Mouse (Mus musculus) CH12.LX (cell line): ENCODE measurements around the gene Gna12. TPM values are rescaled to one million over a fixed set of nuclear protein-coding genes. Genes with fewer than 3 reads are reported as not detected.

Source experiments
- DNase-seq: peaks from one replicate; pipeline ENCODE4 v3.0.0-alpha.2; 2013; ENCODE audit errors: extremely low read depth
- H3K27ac ChIP-seq: 2 replicates; pipeline ENCODE4 v1.5.1; 2012; ENCODE audit warnings: low read depth, mild to moderate bottlenecking, control low read depth, moderate library complexity; ENCODE audit not compliant: insufficient read depth
- H3K27me3 ChIP-seq: replicated peaks from 2 replicates; pipeline ENCODE3; 2012; ENCODE audit warnings: inconsistent platforms
- H3K36me3 ChIP-seq, 2 experiments: replicated peaks in 1 of 2; 2 replicates each; pipeline versions ENCODE3 to v1.6.1; 2012; ENCODE audit warnings: inconsistent platforms in 1 of 2, low read length in 1 of 2, mild to moderate bottlenecking in 1 of 2, mixed read lengths in 1 of 2, moderate library complexity in 1 of 2; ENCODE audit not compliant: control insufficient read depth in 1 of 2, insufficient read depth in 1 of 2
- H3K4me1 ChIP-seq, 2 experiments: 2 replicates each; pipeline ENCODE4 v1.6.1; 2012; ENCODE audit warnings: inconsistent platforms in 1 of 2, moderate library complexity in 1 of 2; ENCODE audit not compliant: insufficient read depth in 2 of 2, control insufficient read depth in 1 of 2
- H3K4me2 ChIP-seq: 2 replicates; pipeline ENCODE4 v1.6.1; 2012; ENCODE audit warnings: low read depth, mild to moderate bottlenecking, control low read depth; ENCODE audit not compliant: poor library complexity, insufficient read depth, severe bottlenecking
- H3K4me3 ChIP-seq, 3 experiments: fragments of 150-350 bp in 1 of 3; sonication (generic) in 1 of 3; replicated peaks in 1 of 3; 2 replicates each; pipeline versions ENCODE3 to v1.5.1; 2011 to 2012; ENCODE audit warnings: low read depth in 2 of 3, low read length in 2 of 3, mild to moderate bottlenecking in 2 of 3, moderate library complexity in 2 of 3, control low read depth in 1 of 3, improper control_type of control experiment in 1 of 3, inconsistent platforms in 1 of 3, mixed read lengths in 1 of 3; ENCODE audit not compliant: poor library complexity in 1 of 3
- H3K79me2 ChIP-seq: replicated peaks from 2 replicates; pipeline ENCODE4 v1.6.1; 2012; ENCODE audit warnings: mild to moderate bottlenecking, moderate library complexity; ENCODE audit not compliant: control insufficient read depth, poor library complexity, insufficient read depth, severe bottlenecking; ENCODE audit errors: extremely low read depth
- H3K9ac ChIP-seq: 2 replicates; pipeline ENCODE4 v1.6.1; 2012; ENCODE audit warnings: low read depth, mild to moderate bottlenecking, control low read depth, moderate library complexity; ENCODE audit not compliant: insufficient read depth
- H3K9me3 ChIP-seq: replicated peaks from 2 replicates; pipeline ENCODE3; 2012; ENCODE audit warnings: low read length, inconsistent platforms, mixed read lengths
- BHLHE40 ChIP-seq: IDR thresholded peaks from 2 replicates; pipeline ENCODE4 v1.6.1; 2011; ENCODE audit warnings: mild to moderate bottlenecking, low read depth, low read length, improper control_type of control experiment
- CHD1 ChIP-seq: IDR thresholded peaks from 2 replicates; pipeline ENCODE4 v1.6.1; 2012; ENCODE audit warnings: low read depth, low read length, improper control_type of control experiment, inconsistent platforms
- CHD2 ChIP-seq: IDR thresholded peaks from 2 replicates; pipeline ENCODE4 v1.6.1; 2011; ENCODE audit warnings: low read length, improper control_type of control experiment
- CTCF ChIP-seq, 2 experiments: IDR thresholded peaks in 1 of 2; conservative IDR thresholded peaks in 1 of 2; 2 replicates each; pipeline ENCODE4 v1.5.1; 2011 to 2012; ENCODE audit warnings: low read depth in 2 of 2, low read length in 2 of 2, improper control_type of control experiment in 1 of 2, inconsistent platforms in 1 of 2, mild to moderate bottlenecking in 1 of 2, moderate library complexity in 1 of 2
- ELF1 ChIP-seq: IDR thresholded peaks from 2 replicates; pipeline ENCODE4 v1.6.1; 2014; ENCODE audit warnings: low read depth, mild to moderate bottlenecking, inconsistent platforms, low read length, improper control_type of control experiment
- EP300 ChIP-seq: IDR thresholded peaks from 2 replicates; pipeline ENCODE4 v1.6.1; 2011; ENCODE audit warnings: low read length, improper control_type of control experiment
- ETS1 ChIP-seq: conservative IDR thresholded peaks from 2 replicates; pipeline ENCODE4 v1.6.1; 2012; ENCODE audit warnings: low read depth, mild to moderate bottlenecking, inconsistent platforms, low read length, improper control_type of control experiment, moderate library complexity
- GABPA ChIP-seq: IDR thresholded peaks from 2 replicates; pipeline ENCODE4 v1.6.1; 2012; ENCODE audit warnings: low read depth, low read length, improper control_type of control experiment, inconsistent platforms; ENCODE audit not compliant: insufficient replicate concordance
- JUN ChIP-seq: IDR thresholded peaks from 2 replicates; pipeline ENCODE4 v1.6.1; 2011; ENCODE audit warnings: low read depth, mild to moderate bottlenecking, low read length, improper control_type of control experiment, moderate library complexity; ENCODE audit not compliant: insufficient read depth
- KAT2A ChIP-seq: IDR thresholded peaks from 2 replicates; pipeline ENCODE4 v1.6.1; 2012; ENCODE audit warnings: low read length, improper control_type of control experiment, inconsistent platforms; ENCODE audit not compliant: insufficient replicate concordance
- MAZ ChIP-seq: IDR thresholded peaks from 2 replicates; pipeline ENCODE4 v1.6.1; 2012; ENCODE audit warnings: low read depth, mild to moderate bottlenecking, inconsistent platforms, low read length, improper control_type of control experiment, moderate library complexity
- MEF2A ChIP-seq: IDR thresholded peaks from 2 replicates; pipeline ENCODE4 v1.6.1; 2014; ENCODE audit warnings: low read depth, mild to moderate bottlenecking, inconsistent platforms, low read length, improper control_type of control experiment, borderline replicate concordance
- MXI1 ChIP-seq: IDR thresholded peaks from 2 replicates; pipeline ENCODE4 v1.6.1; 2011; ENCODE audit warnings: mild to moderate bottlenecking, low read depth, low read length, improper control_type of control experiment
- MYC ChIP-seq: IDR thresholded peaks from 2 replicates; pipeline ENCODE4 v1.6.1; 2011; ENCODE audit warnings: low read depth, mild to moderate bottlenecking, improper control_type of control experiment, low read length
- NELFE ChIP-seq: IDR thresholded peaks from 2 replicates; pipeline ENCODE4 v1.6.1; 2011; ENCODE audit warnings: low read depth, low read length, improper control_type of control experiment
- PAX5 ChIP-seq: IDR thresholded peaks from 2 replicates; pipeline ENCODE4 v1.6.1; 2012; ENCODE audit warnings: low read length, inconsistent platforms, mixed read lengths
- POLR2A ChIP-seq: IDR thresholded peaks from 2 replicates; pipeline ENCODE4 v1.6.1; 2011; ENCODE audit warnings: low read depth, mild to moderate bottlenecking, improper control_type of control experiment, low read length
- RAD21 ChIP-seq: IDR thresholded peaks from 2 replicates; pipeline ENCODE4 v1.6.1; 2011; ENCODE audit warnings: low read depth, mild to moderate bottlenecking, low read length, improper control_type of control experiment, moderate library complexity
- TCF12 ChIP-seq: IDR thresholded peaks from 2 replicates; pipeline ENCODE4 v1.6.1; 2014; ENCODE audit warnings: low read depth, mild to moderate bottlenecking, inconsistent platforms, low read length, improper control_type of control experiment
- USF1 ChIP-seq: IDR thresholded peaks from 2 replicates; pipeline ENCODE4 v1.6.1; 2014; ENCODE audit warnings: low read depth, mild to moderate bottlenecking, inconsistent platforms, low read length, improper control_type of control experiment
- ZC3H11A ChIP-seq: IDR thresholded peaks from 2 replicates; pipeline ENCODE4 v1.6.1; 2012; ENCODE audit warnings: low read depth, mild to moderate bottlenecking, inconsistent platforms, low read length, improper control_type of control experiment
- ZNF384 ChIP-seq: IDR thresholded peaks from 2 replicates; pipeline ENCODE4 v1.6.1; 2012; ENCODE audit warnings: low read depth, low read length, improper control_type of control experiment, inconsistent platforms
- dilution Hi-C: fragments of 300-500 bp; cut with MboI; formaldehyde crosslinking; loops from 2 replicates; pipeline ENCODE4 v1.14.3; 2020; ENCODE audit warnings: low sequenced_read_pairs; ENCODE audit not compliant: extremely low pct_unique_long_range_greater_than_20kb, extremely low pct_ligation_motif_present
- in situ Hi-C: fragments of 300-500 bp; cut with MboI; formaldehyde crosslinking; loops from 3 replicates; pipeline ENCODE4 v1.14.3; 2019; ENCODE audit warnings: low sequenced_read_pairs, low pct_ligation_motif_present, low pct_unique_long_range_greater_than_20kb, mixed read lengths
- polyA plus RNA-seq: library from polyadenylated mRNA; unstranded; fragments of >175 nt; gene quantifications from 2 replicates; pipeline ENCODE4 v1.2.1, GENCODE M21; 2012; ENCODE audit warnings: low read depth; ENCODE audit not compliant: insufficient read length
- total RNA-seq, 2 experiments: library from RNA; depleted of rRNA; stranded (reverse); fragments of 300-350 nt in 1 of 2; fragments of >200 nt in 1 of 2; gene quantifications; 2 replicates each; pipeline ENCODE4 v1.2.3; 2012 to 2014

Gene Gna12
- total and polyA plus RNA-seq, 3 experiments: 11.5 to 15.8 (median 15.4) TPM

- Histone ChIP-seq H3K79me2 (no peaks in the 10 kb centered on the region), H3K9me3 (no peaks in the 10 kb centered on the region), H3K4me2 (no peak overlapping the region), H3K27me3 (no peaks in the 10 kb centered on the region), H3K36me3 (peaks cover 54 to 91% of the 10 kb centered on the region in 2 experiments), H3K27ac (no peak overlapping the region), H3K4me3 (no peak overlapping the region), H3K9ac (no peak overlapping the region), H3K4me1 (peaks cover under 1 to 21% of the 10 kb centered on the region in 2 experiments; a peak in 2 of 4 replicates)
- TF ChIP-seq CTCF (conservative IDR thresholded peaks at IDR 0.05 in 1 of 2, IDR thresholded peaks at IDR 0.05 in 1 of 2; ENCODE audit: low read depth in 2 of 2, low read length in 2 of 2): no peak
- no peak for TF ChIP-seq USF1
- TF ChIP-seq ZC3H11A: no peak
- TF ChIP-seq TCF12: no peak
- TF ChIP-seq ELF1: no peak
- TF ChIP-seq BHLHE40: no peak
- no peak for TF ChIP-seq NELFE
- TF ChIP-seq PAX5: no peak
- no peak for TF ChIP-seq CHD2
- TF ChIP-seq MXI1: no peak
- TF ChIP-seq MYC: no peak
- no peak for TF ChIP-seq POLR2A
- TF ChIP-seq ETS1: no peak
- no peak for TF ChIP-seq RAD21
- no peak for TF ChIP-seq KAT2A
- TF ChIP-seq ZNF384: no peak
- TF ChIP-seq CHD1: no peak
- TF ChIP-seq MAZ: no peak
- no peak for TF ChIP-seq MEF2A
- DNase-seq: no peak
- dilution Hi-C loops: no loop called here
- in situ Hi-C loops: no loop called here
Observed at GRCm38 (mm10) chr5:140711040-140711439, 119.2 kb downstream of the Gna12 start.

GRCm38 (mm10) chr5:140710315-140710714, 119.9 kb downstream of the Gna12 start:
- H3K27me3 ChIP-seq: no peaks in the 10 kb centered on the region
- in situ Hi-C loops (no loop called here), dilution Hi-C loops (no loop called here)
- H3K79me2 ChIP-seq: no peaks in the 10 kb centered on the region
- peaks cover 4 to 26% of the 10 kb centered on the region in 2 experiments; a peak in 2 of 4 replicates for H3K4me1 ChIP-seq
- DNase-seq: no peak
- H3K36me3 ChIP-seq: peaks cover 48 to 85% of the 10 kb centered on the region in 2 experiments
- no peak overlapping the region for H3K4me3 ChIP-seq
- H3K9me3 ChIP-seq: no peaks in the 10 kb centered on the region
- TF ChIP-seq EP300 (no peak), GABPA (no peak), ELF1 (no peak), RAD21 (no peak), JUN (no peak), CHD2 (no peak), BHLHE40 (no peak)
- TF ChIP-seq, all 38 proteins: peak for 0
- no peak overlapping the region for H3K4me2 ChIP-seq
- H3K9ac ChIP-seq: no peak overlapping the region
- no peak overlapping the region for H3K27ac ChIP-seq

Other genes with a start within 250 kb of the Gna12 start
- gene Lfng, start 223.1 kb downstream of the Gna12 start, total RNA-seq (2012; rRNA removed): not detected in 2 replicates
- gene Lfng, start 223.1 kb downstream of the Gna12 start, total RNA-seq (2014; rRNA removed): not detected in 2 replicates
- not detected in 2 replicates for gene Lfng, start 223.1 kb downstream of the Gna12 start, polyA plus RNA-seq
- gene Ttyh3, start 181.4 kb downstream of the Gna12 start, total RNA-seq (2012; rRNA removed): 1.4 TPM in 2 replicates
- 0.22 and 0.31 TPM in 2 replicates for gene Ttyh3, start 181.4 kb downstream of the Gna12 start, total RNA-seq (2014; rRNA removed)
- 5.0 and 6.3 TPM in 2 replicates for gene Ttyh3, start 181.4 kb downstream of the Gna12 start, polyA plus RNA-seq
- gene Iqce, start 128.1 kb downstream of the Gna12 start, total RNA-seq (2012; rRNA removed): 5.3 and 6.3 TPM in 2 replicates
- gene Iqce, start 128.1 kb downstream of the Gna12 start, total RNA-seq (2014; rRNA removed): 2.2 and 2.9 TPM in 2 replicates
- gene Iqce, start 128.1 kb downstream of the Gna12 start, polyA plus RNA-seq: 8.5 and 11.2 TPM in 2 replicates
- gene Brat1, start 125.4 kb downstream of the Gna12 start, total RNA-seq (2012; rRNA removed): 14.5 and 15.0 TPM in 2 replicates
- 9.0 and 9.8 TPM in 2 replicates for gene Brat1, start 125.4 kb downstream of the Gna12 start, total RNA-seq (2014; rRNA removed)
- gene Brat1, start 125.4 kb downstream of the Gna12 start, polyA plus RNA-seq: 10.0 and 10.9 TPM in 2 replicates
- 7.0 and 8.3 TPM in 2 replicates for gene Amz1, start 106.3 kb downstream of the Gna12 start, total RNA-seq (2012; rRNA removed)
- 7.3 and 7.5 TPM in 2 replicates for gene Amz1, start 106.3 kb downstream of the Gna12 start, total RNA-seq (2014; rRNA removed)
- gene Amz1, start 106.3 kb downstream of the Gna12 start, polyA plus RNA-seq: 11.2 and 12.4 TPM in 2 replicates
- gene Card11, start 170.2 kb upstream of the Gna12 start, total RNA-seq (2012; rRNA removed): 25.0 and 31.9 TPM in 2 replicates
- 12.0 and 16.1 TPM in 2 replicates for gene Card11, start 170.2 kb upstream of the Gna12 start, total RNA-seq (2014; rRNA removed)
- 81.6 and 84.6 TPM in 2 replicates for gene Card11, start 170.2 kb upstream of the Gna12 start, polyA plus RNA-seq